Mouse (Mus musculus): ENCODE results near the gene Myef2.

DNA sequence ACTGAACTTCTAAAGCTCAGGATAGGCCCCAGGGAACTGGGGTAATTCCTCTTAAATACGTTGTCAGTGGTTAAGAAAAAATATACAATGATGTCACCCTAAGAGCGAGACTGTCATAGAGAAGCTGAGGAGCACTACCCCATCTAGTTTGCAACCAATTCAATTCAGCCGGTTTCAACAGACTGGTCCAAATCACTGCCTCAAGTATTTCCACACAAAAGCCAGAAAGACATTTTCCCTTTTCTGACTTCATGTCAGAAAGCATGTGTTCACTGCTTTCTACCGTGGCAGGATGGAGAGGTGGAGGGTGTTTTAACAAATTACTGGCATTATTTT is 1.2 kb downstream of the Myef2 start:
- no peak for TF ChIP-seq CTCF (IDR thresholded peaks at IDR 0.05; ENCODE audit: insufficient read depth, low read depth, low read length)
- no peak for TF ChIP-seq POLR2A (IDR thresholded peaks at IDR 0.05; ENCODE audit: insufficient read depth, low read depth, low read length)
